Mouse (Mus musculus) small intestine, adult 2 months (tissue): ENCODE measurements around the gene Ghrl. TPM values are rescaled to one million over a fixed set of nuclear protein-coding genes. Genes with fewer than 3 reads are reported as not detected.

Experiments used
- H3K27ac ChIP-seq: fragments of 200-500 bp; 2 replicates; pipeline ENCODE4 v1.5.1; 2012; ENCODE audit warnings: low read depth, low read length, control low read depth, inconsistent platforms; ENCODE audit not compliant: insufficient read depth
- H3K27me3 ChIP-seq: fragments of 200-500 bp; 2 replicates; pipeline ENCODE4 v1.6.1; 2012; ENCODE audit warnings: mild to moderate bottlenecking, moderate library complexity, low read length, inconsistent platforms; ENCODE audit not compliant: control insufficient read depth, insufficient read depth
- H3K36me3 ChIP-seq: fragments of 200-500 bp; 2 replicates; pipeline ENCODE4 v1.6.1; 2012; ENCODE audit warnings: mild to moderate bottlenecking, low read length, control low read depth, inconsistent platforms; ENCODE audit not compliant: control insufficient read depth, insufficient read depth
- H3K4me1 ChIP-seq: fragments of 200-500 bp; 2 replicates; pipeline ENCODE4 v1.6.1; 2012; ENCODE audit warnings: low read length, inconsistent platforms, mixed read lengths; ENCODE audit not compliant: control insufficient read depth, insufficient read depth, insufficient read length
- H3K4me3 ChIP-seq: fragments of 200-500 bp; 2 replicates; pipeline ENCODE4 v1.5.1; 2012; ENCODE audit warnings: low read depth, mild to moderate bottlenecking, control low read depth, inconsistent platforms, low read length, moderate library complexity
- CTCF ChIP-seq: fragments of 200-500 bp; IDR thresholded peaks from 2 replicates; pipeline ENCODE4 v1.5.1; 2012; ENCODE audit warnings: low read depth, mild to moderate bottlenecking, control low read depth, inconsistent platforms, low read length, moderate library complexity, mixed read lengths; ENCODE audit not compliant: insufficient replicate concordance, insufficient read length; ENCODE audit errors: extremely low read depth
- POLR2A ChIP-seq: fragments of 200-500 bp; IDR thresholded peaks from 2 replicates; pipeline ENCODE4 v1.6.1; 2012; ENCODE audit warnings: low read depth, mild to moderate bottlenecking, control low read depth, inconsistent platforms, low read length, moderate library complexity
- WGBS: fragments of 180-500 bp; shearing (Covaris S2); methylation state at CpG from one replicate; pipeline ENCODE4 v1.1.7; 2018; 5-methylcytosine and 5-hydroxymethylcytosine counted together
- polyA plus RNA-seq: library from polyadenylated mRNA; depleted of rRNA; stranded (reverse); fragments of >200 nt; gene quantifications from 2 replicates; pipeline ENCODE4 v1.2.3, GENCODE M21; 2012; rRNA removed

Ghrl gene
- polyA plus RNA-seq, 1 experiment, result 14.0 TPM

- H3K27me3 ChIP-seq, result no peaks in the 10 kb centered on the region
- H3K4me3 ChIP-seq, result peak overlapping the region; percentile 13; the same call in 1 of the 2 replicates
- peaks cover 44% of the 10 kb centered on the region for H3K4me1 ChIP-seq
- TF ChIP-seq POLR2A (no peak; the same call in 1 of the 2 replicates), CTCF (no peak)
- WGBS, result 8% methylated on average over 15 of the region's 15 CpGs
- H3K36me3 ChIP-seq, result peaks cover 35% of the 10 kb centered on the region
- peak overlapping the region; percentile 94 for H3K27ac ChIP-seq
Measured at GRCm38 (mm10) chr6:113668287-113669154, 51.2 kb downstream of the Ghrl start.

DNA sequence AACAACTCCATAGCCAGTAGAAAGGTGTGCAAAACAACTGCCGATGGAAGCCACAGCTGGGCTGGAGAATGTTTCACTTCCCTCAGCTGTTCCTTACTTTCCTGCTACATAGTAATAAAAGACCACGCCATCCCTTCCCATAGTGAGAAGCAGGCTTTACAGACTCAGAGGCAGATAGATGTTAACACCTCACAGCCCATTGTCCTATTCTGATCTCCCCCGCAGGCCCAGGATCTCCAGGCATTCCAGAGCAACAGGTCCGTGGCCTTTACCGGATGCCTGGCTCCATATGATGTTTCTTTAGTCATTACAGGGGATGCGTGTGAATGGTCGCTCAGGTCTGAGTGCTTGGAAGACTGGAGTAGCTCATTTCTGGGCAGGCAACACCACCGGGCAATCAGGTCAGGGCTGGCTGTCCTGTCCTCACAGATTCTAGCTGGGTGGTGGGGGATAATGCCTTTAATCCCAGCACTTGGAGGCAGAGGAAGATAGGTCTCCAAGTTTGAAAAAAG is 52.0 kb downstream of the Ghrl start:
- H3K4me1 ChIP-seq, result peaks cover 46% of the 10 kb centered on the region
- TF ChIP-seq POLR2A (no peak), CTCF (no peak)
- H3K36me3 ChIP-seq, result peaks cover 32% of the 10 kb centered on the region
- H3K27me3 ChIP-seq, result no peaks in the 10 kb centered on the region
- no peak overlapping the region for H3K4me3 ChIP-seq
- peak overlapping the region; percentile 86 for H3K27ac ChIP-seq
- 50% methylated on average over 8 of the region's 8 CpGs for WGBS

Other genes with a start within 250 kb of the Ghrl start
- 189 and 786 TPM in 2 replicates for gene Il17rc, start 248.5 kb downstream of the Ghrl start, polyA plus RNA-seq
- gene Creld1, start 236.6 kb downstream of the Ghrl start, polyA plus RNA-seq, result 5.7 and 6.6 TPM in 2 replicates
- gene Prrt3, start 217.9 kb downstream of the Ghrl start, polyA plus RNA-seq, result 0.05 TPM in 1 of 2 replicates, not detected in the other
- 13.9 and 19.7 TPM in 2 replicates for gene Emc3, start 188.2 kb downstream of the Ghrl start, polyA plus RNA-seq
- 0.93 and 1.2 TPM in 2 replicates for gene Fancd2, start 188.2 kb downstream of the Ghrl start, polyA plus RNA-seq
- gene Fancd2os, start 119.2 kb downstream of the Ghrl start, polyA plus RNA-seq, result not detected in 2 replicates
- gene Brk1, start 115.1 kb downstream of the Ghrl start, polyA plus RNA-seq, result 36.4 and 71.2 TPM in 2 replicates
- 6.0 and 7.8 TPM in 2 replicates for gene Vhl, start 95.9 kb downstream of the Ghrl start, polyA plus RNA-seq
- 35.4 and 97.6 TPM in 2 replicates for gene Irak2, start 81.4 kb downstream of the Ghrl start, polyA plus RNA-seq
- 11.3 and 16.6 TPM in 2 replicates for gene Tatdn2, start 22.8 kb downstream of the Ghrl start, polyA plus RNA-seq
- 168 and 249 TPM in 2 replicates for gene Sec13, start 20.9 kb upstream of the Ghrl start, polyA plus RNA-seq